Mouse (Mus musculus): ENCODE results near the gene Cbx8.
A peak's percentile ranks its signal among the peaks of the same experiment; 100 is the strongest.

Gene Cbx8

GRCm38 (mm10) chr11:119048133-119048510, 7.4 kb upstream of the Cbx8 start:
- DNase-seq, result no peak

- DNase-seq, result no peak
Observed at GRCm38 (mm10) chr11:119047261-119048132, 6.7 kb upstream of the Cbx8 start.

GRCm38 (mm10) chr11:119046601-119047245, 6.0 kb upstream of the Cbx8 start:
- DNase-seq, result peak; percentile 68 to 71

- DNase-seq, result peak; percentile 75 to 80
Observed at GRCm38 (mm10) chr11:119044551-119045337, 4.0 kb upstream of the Cbx8 start.

GRCm38 (mm10) chr11:119043761-119044550, 3.2 kb upstream of the Cbx8 start:
- no peak for DNase-seq

- no peak for DNase-seq
Observed at GRCm38 (mm10) chr11:119043273-119043540, 2.4 kb upstream of the Cbx8 start.

- no peak for DNase-seq
Observed at GRCm38 (mm10) chr11:119042466-119043272, 1.9 kb upstream of the Cbx8 start.

GRCm38 (mm10) chr11:119041750-119042465, 1.1 kb upstream of the Cbx8 start:
- no peak for DNase-seq

GRCm38 (mm10) chr11:119041325-119041716, 552 bp upstream of the Cbx8 start:
- DNase-seq, result no peak

GRCm38 (mm10) chr11:119039732-119040512, 847 bp downstream of the Cbx8 start:
- DNase-seq, result no peak

- DNase-seq, result no peak
Observed at GRCm38 (mm10) chr11:119038744-119039484, 1.9 kb downstream of the Cbx8 start.

GRCm38 (mm10) chr11:119037780-119038401, 2.9 kb downstream of the Cbx8 start:
- DNase-seq, result no peak

- DNase-seq, result no peak
Observed at GRCm38 (mm10) chr11:119036934-119037779, 3.6 kb downstream of the Cbx8 start.

- DNase-seq, result no peak
Observed at GRCm38 (mm10) chr11:119036447-119036846, 4.3 kb downstream of the Cbx8 start.

- no peak for DNase-seq
Observed at GRCm38 (mm10) chr11:119035686-119036165, 5.0 kb downstream of the Cbx8 start.

- DNase-seq, result no peak
Observed at GRCm38 (mm10) chr11:119035094-119035685, 5.6 kb downstream of the Cbx8 start.

- DNase-seq, result no peak
Observed at GRCm38 (mm10) chr11:119034635-119035034, 6.1 kb downstream of the Cbx8 start.

All from kidney, adult 8-10 months (tissue).